Mouse (Mus musculus) gastrocnemius, adult 2 months (tissue): Measurements from ENCODE around the gene Morc3. TPM values are rescaled to one million over a fixed set of nuclear protein-coding genes. Genes with fewer than 3 reads are reported as not detected.

Experiments used
- DNase-seq: peaks from one replicate; pipeline ENCODE4 v3.0.0; 2022
- H3K27ac ChIP-seq: fragments of 200-600 bp; 2 replicates; pipeline ENCODE4 v1.8.1; 2022; ENCODE audit warnings: mild to moderate bottlenecking
- H3K4me3 ChIP-seq: fragments of 200-600 bp; 2 replicates; pipeline ENCODE4 v1.8.1; 2022; ENCODE audit warnings: mild to moderate bottlenecking, moderate library complexity
- CTCF ChIP-seq: fragments of 200-600 bp; IDR thresholded peaks from 2 replicates; pipeline ENCODE4 v1.8.1; 2022; ENCODE audit warnings: antibody characterized with exemption, mild to moderate bottlenecking, moderate library complexity
- intact Hi-C: fragments of 180-260 bp; cut with DNase I; formaldehyde crosslinking; loops from one replicate; pipeline ENCODE4 v1.15.1; 2025
- total RNA-seq, 2 experiments: library from RNA; stranded (reverse); gene quantifications; 2 replicates each; pipeline ENCODE4 v1.2.3; 2021

Gene Morc3
- total RNA-seq, 2 experiments from 2014 or later: 10.2 to 14.1 TPM

GRCm38 (mm10) chr16:93908196-93908595, 76.3 kb downstream of the Morc3 start:
- no peak for DNase-seq
- no peak for TF ChIP-seq CTCF
- H3K27ac ChIP-seq: no peak overlapping the region
- no peak overlapping the region for H3K4me3 ChIP-seq
- intact Hi-C loops: no loop called here

- intact Hi-C loops: no loop called here
Observed at GRCm38 (mm10) chr16:93909936-93910335, 78.0 kb downstream of the Morc3 start.

GRCm38 (mm10) chr16:93910735-93911665, 79.1 kb downstream of the Morc3 start:
- intact Hi-C loops: no loop called here
- no peak for TF ChIP-seq CTCF
- no peak overlapping the region for H3K4me3 ChIP-seq
- no peak for DNase-seq
- H3K27ac ChIP-seq: no peak overlapping the region

More at GRCm38 (mm10) chr16:93909936-93910335, 78.0 kb downstream of the Morc3 start:
- no peak overlapping the region for H3K27ac ChIP-seq
- no peak for TF ChIP-seq CTCF
- H3K4me3 ChIP-seq: no peak overlapping the region
- no peak for DNase-seq

GRCm38 (mm10) chr16:93912158-93912557, 80.2 kb downstream of the Morc3 start:
- DNase-seq: no peak
- no peak overlapping the region for H3K27ac ChIP-seq
- no peak for TF ChIP-seq CTCF
- intact Hi-C loops: no loop called here
- no peak overlapping the region for H3K4me3 ChIP-seq

- no peak overlapping the region for H3K4me3 ChIP-seq
- TF ChIP-seq CTCF: no peak
- H3K27ac ChIP-seq: no peak overlapping the region
- intact Hi-C loops: no loop called here
- DNase-seq: no peak
Observed at GRCm38 (mm10) chr16:93912808-93913207, 80.9 kb downstream of the Morc3 start.

GRCm38 (mm10) chr16:93913881-93914576, 82.1 kb downstream of the Morc3 start:
- no peak overlapping the region for H3K4me3 ChIP-seq
- H3K27ac ChIP-seq: no peak overlapping the region
- no peak for DNase-seq
- TF ChIP-seq CTCF: no peak
- intact Hi-C loops: no loop called here

GRCm38 (mm10) chr16:93915338-93915849, 83.5 kb downstream of the Morc3 start:
- intact Hi-C loops: no loop called here
- no peak overlapping the region for H3K4me3 ChIP-seq
- no peak overlapping the region for H3K27ac ChIP-seq
- TF ChIP-seq CTCF: peak; percentile 40
- peak; percentile 46 for DNase-seq

GRCm38 (mm10) chr16:93917712-93918678, 86.1 kb downstream of the Morc3 start:
- intact Hi-C loops: loop anchor here (2.0 kb wide), 1 partner anchor 59 kb away; no protein-coding TSS in a partner anchor
- peak; percentile 85 for TF ChIP-seq CTCF
- no peak overlapping the region for H3K4me3 ChIP-seq
- no peak overlapping the region for H3K27ac ChIP-seq
- DNase-seq: peak; percentile 84

GRCm38 (mm10) chr16:93918679-93919060, 86.7 kb downstream of the Morc3 start:
- no peak overlapping the region for H3K27ac ChIP-seq
- intact Hi-C loops: loop anchor here (2.0 kb wide), 1 partner anchor 58 kb away; no protein-coding TSS in a partner anchor
- H3K4me3 ChIP-seq: no peak overlapping the region
- DNase-seq: no peak
- TF ChIP-seq CTCF: no peak

GRCm38 (mm10) chr16:93919189-93919588, 87.3 kb downstream of the Morc3 start:
- Histone ChIP-seq H3K27ac (no peak overlapping the region), H3K4me3 (no peak overlapping the region)
- no peak for DNase-seq
- no peak for TF ChIP-seq CTCF
- intact Hi-C loops: loop anchor here (2.0 kb wide), 1 partner anchor 58 kb away; no protein-coding TSS in a partner anchor

- Histone ChIP-seq H3K27ac (peak overlapping the region; percentile 48; the same call in 1 of the 2 replicates), H3K4me3 (no peak overlapping the region)
- DNase-seq: no peak
- no peak for TF ChIP-seq CTCF
- intact Hi-C loops: no loop called here
Observed at GRCm38 (mm10) chr16:93920673-93921072, 88.8 kb downstream of the Morc3 start.
